Mouse (Mus musculus): ENCODE measurements at regions not wholly inside any gene's neighbourhood (a gene's known extent, or its start where the extent isn't known, plus 50 kb on each side); places are given as distances from the start of the nearest gene placed in this dataset.

- H3K27ac ChIP-seq: no peak overlapping the region
- H3K4me3 ChIP-seq: no peak overlapping the region
- no peak for DNase-seq (ENCODE audit: extremely low spot score in 1 of 2, low spot score in 2 of 2)
- intact Hi-C loops (cut with DNase I): no loop called here
- TF ChIP-seq CTCF (IDR thresholded peaks at IDR 0.05): no peak
These were observed 185.6 kb upstream of the Auts2 start for GRCm38 (mm10) chr5:132728689-132729189.

GRCm38 (mm10) chr5:132724467-132724866 lies 181.3 kb upstream of the Auts2 start:
- DNase-seq (ENCODE audit: extremely low spot score in 1 of 2, low spot score in 2 of 2): no peak
- no peak for TF ChIP-seq CTCF (IDR thresholded peaks at IDR 0.05)
- H3K4me3 ChIP-seq: no peak overlapping the region
- no peak overlapping the region for H3K27ac ChIP-seq
- intact Hi-C loops (cut with DNase I): no loop called here

GRCm38 (mm10) chr5:132710301-132710700 lies 167.2 kb upstream of the Auts2 start:
- TF ChIP-seq CTCF (IDR thresholded peaks at IDR 0.05): no peak
- intact Hi-C loops (cut with DNase I): no loop called here
- Histone ChIP-seq H3K4me3 (no peak overlapping the region), H3K27ac (no peak overlapping the region)
- DNase-seq (ENCODE audit: extremely low spot score in 1 of 2, low spot score in 2 of 2): no peak

GRCm38 (mm10) chr5:132707531-132707930 lies 164.4 kb upstream of the Auts2 start:
- no peak overlapping the region for H3K4me3 ChIP-seq
- H3K27ac ChIP-seq: no peak overlapping the region
- intact Hi-C loops (cut with DNase I): no loop called here
- TF ChIP-seq CTCF (IDR thresholded peaks at IDR 0.05): no peak
- no peak for DNase-seq (ENCODE audit: extremely low spot score in 1 of 2, low spot score in 2 of 2)

- no peak for TF ChIP-seq CTCF (IDR thresholded peaks at IDR 0.05)
- no peak overlapping the region for H3K4me3 ChIP-seq
- DNase-seq (ENCODE audit: extremely low spot score in 1 of 2, low spot score in 2 of 2): no peak
- no peak overlapping the region for H3K27ac ChIP-seq
- intact Hi-C loops (cut with DNase I): no loop called here
These were observed 160.4 kb upstream of the Auts2 start for GRCm38 (mm10) chr5:132703455-132704100.

- no peak for TF ChIP-seq CTCF (IDR thresholded peaks at IDR 0.05)
- Histone ChIP-seq H3K4me3 (no peak overlapping the region), H3K27ac (no peak overlapping the region)
- no peak for DNase-seq (ENCODE audit: extremely low spot score in 1 of 2, low spot score in 2 of 2)
- intact Hi-C loops (cut with DNase I): no loop called here
These were observed 159.4 kb upstream of the Auts2 start for GRCm38 (mm10) chr5:132702573-132702972.

GRCm38 (mm10) chr5:132690784-132691183 lies 147.6 kb upstream of the Auts2 start:
- DNase-seq (ENCODE audit: extremely low spot score in 1 of 2, low spot score in 2 of 2): no peak
- no peak overlapping the region for H3K4me3 ChIP-seq
- intact Hi-C loops (cut with DNase I): no loop called here
- TF ChIP-seq CTCF (IDR thresholded peaks at IDR 0.05): no peak
- H3K27ac ChIP-seq: no peak overlapping the region

- DNase-seq (ENCODE audit: extremely low spot score in 1 of 2, low spot score in 2 of 2): no peak
- H3K27ac ChIP-seq: no peak overlapping the region
- intact Hi-C loops (cut with DNase I): no loop called here
- no peak overlapping the region for H3K4me3 ChIP-seq
- no peak for TF ChIP-seq CTCF (IDR thresholded peaks at IDR 0.05)
These were observed 132.1 kb upstream of the Auts2 start for GRCm38 (mm10) chr5:132675261-132675660.

- no peak overlapping the region for H3K4me3 ChIP-seq
- TF ChIP-seq CTCF (IDR thresholded peaks at IDR 0.05): no peak
- H3K27ac ChIP-seq: no peak overlapping the region
- intact Hi-C loops (cut with DNase I): no loop called here
- no peak for DNase-seq (ENCODE audit: extremely low spot score in 1 of 2, low spot score in 2 of 2)
These were observed 130.6 kb upstream of the Auts2 start for GRCm38 (mm10) chr5:132673599-132674305.

GRCm38 (mm10) chr5:132671496-132671895 lies 128.4 kb upstream of the Auts2 start:
- no peak for DNase-seq (ENCODE audit: extremely low spot score in 1 of 2, low spot score in 2 of 2)
- Histone ChIP-seq H3K27ac (no peak overlapping the region), H3K4me3 (no peak overlapping the region)
- intact Hi-C loops (cut with DNase I): no loop called here
- no peak for TF ChIP-seq CTCF (IDR thresholded peaks at IDR 0.05)

GRCm38 (mm10) chr5:132667316-132667715 lies 124.2 kb upstream of the Auts2 start:
- no peak overlapping the region for H3K4me3 ChIP-seq
- TF ChIP-seq CTCF (IDR thresholded peaks at IDR 0.05): no peak
- intact Hi-C loops (cut with DNase I): no loop called here
- no peak overlapping the region for H3K27ac ChIP-seq
- DNase-seq (ENCODE audit: extremely low spot score in 1 of 2, low spot score in 2 of 2): no peak

- Histone ChIP-seq H3K4me3 (no peak overlapping the region), H3K27ac (no peak overlapping the region)
- DNase-seq (ENCODE audit: extremely low spot score in 1 of 2, low spot score in 2 of 2): no peak
- TF ChIP-seq CTCF (IDR thresholded peaks at IDR 0.05): no peak
- intact Hi-C loops (cut with DNase I): no loop called here
These were observed 118.1 kb upstream of the Auts2 start for GRCm38 (mm10) chr5:132661266-132661665.

- Histone ChIP-seq H3K4me3 (no peak overlapping the region), H3K27ac (no peak overlapping the region)
- DNase-seq (ENCODE audit: extremely low spot score in 1 of 2, low spot score in 2 of 2): no peak
- intact Hi-C loops (cut with DNase I): no loop called here
- no peak for TF ChIP-seq CTCF (IDR thresholded peaks at IDR 0.05)
These were observed 116.9 kb upstream of the Auts2 start for GRCm38 (mm10) chr5:132660036-132660435.

Measured in left cerebral cortex, adult 2 months (tissue).